7 mouse cellular contexts compared by ENCODE assay signal in the genomic region with DNA sequence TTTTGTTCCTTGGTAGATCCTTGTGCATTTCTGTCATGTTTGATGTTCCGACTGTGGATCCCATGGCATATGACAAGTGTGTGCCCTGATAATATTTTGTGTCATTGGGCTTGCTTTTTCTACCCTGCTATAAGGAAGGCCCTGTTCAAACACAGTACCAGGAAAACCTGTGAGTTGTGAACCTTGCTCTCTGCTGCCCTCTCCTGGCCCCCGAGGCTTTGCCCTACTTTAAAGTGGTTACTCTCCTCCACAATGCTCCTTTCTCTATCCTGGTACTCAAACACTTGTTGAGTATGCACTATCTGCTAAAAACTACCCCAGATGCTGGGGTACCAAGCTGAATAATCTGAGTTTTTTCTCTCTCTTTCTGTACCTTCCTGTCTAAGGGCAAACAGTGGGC.
DNase-seq lines count a peak whose midpoint lies in the region; ATAC-seq and TF ChIP-seq lines count a peak whose summit lies in the region.

No protein-coding gene starts in this region.

- no peak overlapping the region for H3K9ac ChIP-seq in liver, embryonic 14.5 days (replicated peaks)

- no peaks in the 10 kb centered on the region for H3K9me3 ChIP-seq in liver, embryonic 14.5 days (ENCODE audit: control insufficient read depth, low read length)

- no peak overlapping the region for H3K4me3 ChIP-seq in liver, embryonic 14.5 days (ENCODE audit: insufficient read depth in 1 of 2, low read depth in 2 of 2, low read length in 2 of 2)

- 23% methylated on average over 2 of the region's 2 CpGs for WGBS in liver, embryonic 14.5 days (ENCODE audit: insufficient replicate concordance)

- peak; percentile 52; the same call in 1 of the 2 replicates for ATAC-seq in liver, embryonic 14.5 days (ENCODE audit: insufficient read depth)

- H3K36me3 ChIP-seq in liver, embryonic 14.5 days (replicated peaks; ENCODE audit: control insufficient read depth, insufficient read depth, low read depth): no peaks in the 10 kb centered on the region

- H3K27me3 ChIP-seq in liver, embryonic 14.5 days (ENCODE audit: control insufficient read depth, insufficient read depth, low read length): no peaks in the 10 kb centered on the region

- H3K4me1 ChIP-seq in liver, embryonic 14.5 days (replicated peaks; ENCODE audit: control insufficient read depth in 2 of 2, insufficient read depth in 2 of 2, low read length in 1 of 2): 0 out of 4 replicates have a peak, but pooled peaks cover 0 to 3% of the 10 kb centered on the region in 2 experiments

- TF ChIP-seq CTCF in liver, embryonic 14.5 days (IDR thresholded peaks at IDR 0.05; ENCODE audit: low read depth): peak; percentile 76

- peak; percentile 32 for DNase-seq in ovary, postnatal 10 days (ENCODE audit: low spot score)
- no peak for DNase-seq in ovary, adult 18-20 months (ENCODE audit: low spot score)
- peak; percentile 45 to 59 for DNase-seq in adrenal gland, adult 18-20 months (ENCODE audit: low spot score in 2 of 2)
- peak; percentile 40 for DNase-seq in embryo, embryonic 11.5 days (ENCODE audit: low read depth, low spot score)
- peak; percentile 17 to 63 for DNase-seq in kidney, adult 8-10 months
- DNase-seq in liver, embryonic 14.5 days (ENCODE audit: low read depth in 3 of 3, low spot score in 3 of 3): peak in 2 of 3 experiments; percentile 10 to 29
- peak; percentile 7 for DNase-seq in right cerebral cortex, postnatal 25 days

- no peak overlapping the region for H3K4me2 ChIP-seq in liver, embryonic 14.5 days (ENCODE audit: low read depth)

- H3K27ac ChIP-seq in liver, embryonic 14.5 days: no peak overlapping the region

- no peak for TF ChIP-seq EP300 in liver, embryonic 14.5 days (IDR thresholded peaks at IDR 0.05; ENCODE audit: low read depth)
